ENCODE assay signal across 9 mouse cellular contexts in the genomic region with DNA sequence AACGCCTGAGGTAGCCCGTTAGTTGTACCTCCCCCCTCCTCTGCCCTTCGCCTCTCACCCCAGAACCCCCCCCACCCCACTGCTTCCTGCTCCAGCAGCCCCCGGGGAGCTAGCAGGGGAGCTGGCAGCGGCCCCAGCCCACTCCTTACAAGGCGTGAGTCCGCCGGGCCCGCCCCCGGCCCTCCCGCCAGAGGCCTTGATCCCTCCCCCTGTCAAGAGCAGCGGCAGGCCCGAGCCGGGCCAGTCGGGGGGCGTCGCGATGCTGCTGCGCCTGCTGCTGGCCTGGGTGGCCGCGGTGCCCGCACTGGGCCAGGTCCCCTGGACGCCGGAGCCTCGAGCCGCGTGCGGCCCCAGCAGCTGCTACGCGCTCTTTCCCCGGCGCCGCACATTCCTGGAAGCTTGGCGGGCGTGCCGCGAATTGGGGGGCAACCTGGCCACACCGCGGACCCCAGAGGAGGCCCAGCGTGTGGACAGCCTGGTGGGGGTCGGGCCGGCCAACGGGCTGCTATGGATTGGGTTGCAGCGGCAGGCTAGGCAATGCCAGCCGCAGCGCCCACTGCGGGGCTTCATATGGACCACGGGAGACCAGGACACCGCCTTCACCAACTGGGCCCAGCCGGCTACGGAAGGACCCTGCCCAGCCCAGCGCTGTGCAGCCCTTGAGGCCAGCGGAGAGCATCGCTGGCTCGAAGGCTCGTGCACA. TPM values are rescaled to one million over a fixed set of nuclear protein-coding genes. Genes with fewer than 3 reads are reported as not detected.
DNase-seq lines count a peak whose midpoint lies in the region; ATAC-seq and TF ChIP-seq lines count a peak whose summit lies in the region.
"Had no signal": no experiment of that assay in that cellular context is flagged by ENCODE, and none has a peak within 500 bp of the region (broad histone marks: within the 10 kb centered on the region; RNA-seq: fewer than 3 reads in every experiment).

TSS of gene Cd248 (plus strand) at position 212 of the 703 bp plus-strand sequence.

- peak within 1 kb of the TSS; percentile 28; the same call in 1 of the 2 replicates for H3K27ac ChIP-seq in left cerebral cortex, adult 2 months
- peak within 1 kb of the TSS; percentile 92 for H3K27ac ChIP-seq in embryonic facial prominence, embryonic 15.5 days (replicated peaks)
- peak within 1 kb of the TSS; percentile 14 to 79 for H3K27ac ChIP-seq in heart, embryonic 14.5 days (replicated peaks in 1 of 2; ENCODE audit: control insufficient read depth in 1 of 2, insufficient read depth in 1 of 2, low read depth in 2 of 2, low read length in 2 of 2)
- peak within 1 kb of the TSS; percentile 70 for H3K27ac ChIP-seq in kidney, postnatal 0 days
- peak within 1 kb of the TSS; percentile 9 for H3K27ac ChIP-seq in testis, adult 2 months (ENCODE audit: control insufficient read depth, insufficient read depth, low read depth, low read length)
- H3K27ac ChIP-seq: macrophage had no signal

- peak within 1 kb of the TSS; percentile 88 for H3K9ac ChIP-seq in embryonic facial prominence, embryonic 15.5 days
- peak within 1 kb of the TSS; percentile 80 for H3K9ac ChIP-seq in heart, embryonic 14.5 days (ENCODE audit: low read length)
- peak within 1 kb of the TSS; percentile 64 for H3K9ac ChIP-seq in kidney, postnatal 0 days (ENCODE audit: low read depth, low read length)

- no peak for TF ChIP-seq POLR2A in testis, adult 2 months (IDR thresholded peaks at IDR 0.05; ENCODE audit: control insufficient read depth, low read depth, low read length)

- intact Hi-C loops in left cerebral cortex, adult 2 months (cut with DNase I): no loop called here

- TF ChIP-seq CTCF in left cerebral cortex, adult 2 months (IDR thresholded peaks at IDR 0.05): no peak
- TF ChIP-seq CTCF in kidney, postnatal 0 days (IDR thresholded peaks at IDR 0.05; ENCODE audit: low read depth): no peak
- TF ChIP-seq CTCF in testis, adult 2 months (IDR thresholded peaks at IDR 0.05; ENCODE audit: control insufficient read depth, insufficient read depth, insufficient replicate concordance, low read depth, low read length): no peak

- H3K4me2 ChIP-seq in embryonic facial prominence, embryonic 15.5 days (replicated peaks): peak within 1 kb of the TSS; percentile 82
- H3K4me2 ChIP-seq in heart, embryonic 14.5 days (ENCODE audit: low read length): peak within 1 kb of the TSS; percentile 96
- H3K4me2 ChIP-seq in kidney, postnatal 0 days (ENCODE audit: low read length): peak within 1 kb of the TSS; percentile 86

- peaks cover 74% of the 10 kb centered on the region for H3K4me1 ChIP-seq in embryonic facial prominence, embryonic 15.5 days
- peaks cover 28 to 37% of the 10 kb centered on the region in 2 experiments for H3K4me1 ChIP-seq in heart, embryonic 14.5 days (ENCODE audit: control insufficient read depth in 2 of 2, insufficient read depth in 2 of 2, low read length in 2 of 2)
- H3K4me1 ChIP-seq in kidney, postnatal 0 days (replicated peaks; ENCODE audit: insufficient read depth, low read length): peaks cover 27% of the 10 kb centered on the region
- H3K4me1 ChIP-seq in testis, adult 2 months (ENCODE audit: control insufficient read depth, insufficient read depth, low read length): peaks cover 33% of the 10 kb centered on the region

- peak within 1 kb of the TSS; percentile 38 for H3K4me3 ChIP-seq in left cerebral cortex, adult 2 months
- H3K4me3 ChIP-seq in embryonic facial prominence, embryonic 15.5 days (replicated peaks): peak within 1 kb of the TSS; percentile 70
- peak within 1 kb of the TSS; percentile 54 for H3K4me3 ChIP-seq in heart, embryonic 14.5 days (ENCODE audit: control insufficient read depth in 1 of 2, insufficient read depth in 1 of 2, low read depth in 1 of 2, low read length in 2 of 2)
- peak within 1 kb of the TSS; percentile 50 for H3K4me3 ChIP-seq in kidney, postnatal 0 days (replicated peaks; ENCODE audit: low read depth, low read length)
- H3K4me3 ChIP-seq in testis, adult 2 months (ENCODE audit: control insufficient read depth, low read depth, low read length): peak within 1 kb of the TSS; percentile 52

- ATAC-seq in embryonic facial prominence, embryonic 15.5 days (ENCODE audit: insufficient number of reproducible peaks, low FRiP score, low TSS enrichment, low read depth): peak; percentile 78
- ATAC-seq in heart, embryonic 14.5 days (ENCODE audit: insufficient number of reproducible peaks, insufficient read depth, low FRiP score, low read depth): peak; percentile 77
- ATAC-seq in kidney, postnatal 0 days (replicated peaks; ENCODE audit: low FRiP score, low read depth): 0 out of 2 replicates have a peak, but pooled peaks have one; percentile 11
- ATAC-seq in megakaryocyte-erythroid progenitor cell, adult 5-6 weeks (replicated peaks; ENCODE audit: low FRiP score, low TSS enrichment, poor library complexity, severe bottlenecking): no peak

- peak in 1 of 2 experiments; percentile 26 for DNase-seq in left cerebral cortex, adult 2 months (ENCODE audit: extremely low spot score in 1 of 2, low spot score in 2 of 2)
- no peak for DNase-seq in left cerebral cortex, adult 18-20 months (ENCODE audit: low spot score in 2 of 2)
- peak; percentile 82 for DNase-seq in kidney, postnatal 0 days (ENCODE audit: low spot score)
- peak; percentile 75 to 91 for DNase-seq in lung, postnatal 4 days

- H3K27me3 ChIP-seq in embryonic facial prominence, embryonic 15.5 days: peaks cover 6% of the 10 kb centered on the region
- H3K27me3 ChIP-seq in heart, embryonic 14.5 days (ENCODE audit: control insufficient read depth, insufficient read depth, low read length): peaks cover 6% of the 10 kb centered on the region; the same call in 1 of the 2 replicates
- H3K27me3 ChIP-seq in kidney, postnatal 0 days (ENCODE audit: insufficient read depth, low read length): no peaks in the 10 kb centered on the region
- no peaks in the 10 kb centered on the region for H3K27me3 ChIP-seq in testis, adult 2 months (ENCODE audit: control insufficient read depth, insufficient read depth, low read length)

- under 1% methylated on average over 40 of the region's 56 CpGs for WGBS in embryonic facial prominence, embryonic 15.5 days
- WGBS in heart, embryonic 14.5 days: 1% methylated on average over 54 of the region's 56 CpGs
- 2% methylated on average over 53 of the region's 56 CpGs for WGBS in kidney, postnatal 0 days

- no peaks in the 10 kb centered on the region for H3K36me3 ChIP-seq in embryonic facial prominence, embryonic 15.5 days
- no peaks in the 10 kb centered on the region for H3K36me3 ChIP-seq in heart, embryonic 14.5 days (ENCODE audit: control insufficient read depth, insufficient read depth, low read length)
- no peaks in the 10 kb centered on the region for H3K36me3 ChIP-seq in kidney, postnatal 0 days (ENCODE audit: insufficient read depth, low read length)
- H3K36me3 ChIP-seq in testis, adult 2 months (ENCODE audit: control insufficient read depth, insufficient read depth, low read length): no peaks in the 10 kb centered on the region

- H3K9me3 ChIP-seq in embryonic facial prominence, embryonic 15.5 days (replicated peaks): no peaks in the 10 kb centered on the region
- H3K9me3 ChIP-seq in heart, embryonic 14.5 days (ENCODE audit: control insufficient read depth, low read length): no peaks in the 10 kb centered on the region
- H3K9me3 ChIP-seq in kidney, postnatal 0 days (replicated peaks; ENCODE audit: low read length): no peaks in the 10 kb centered on the region

RNA-seq across cellular contexts. Expression of gene Cd248, which starts in this region (rescaled TPM):
- total RNA-seq in left cerebral cortex, adult 2 months (2021): 1 to 10 TPM; 4.3 to 5.4 TPM
- total RNA-seq in left cerebral cortex, adult 18-20 months (2021): 1 to 10 TPM; 3.5 to 4.5 TPM
- 131 and 158 TPM in 2 replicates for polyA plus RNA-seq in embryonic facial prominence, embryonic 15.5 days (2015; fragmentation: Nextera tagmentation; extraction: Ambion mirVana)
- polyA plus RNA-seq in heart, embryonic 14.5 days (2014; fragmentation: Nextera tagmentation; extraction: Ambion mirVana): 15.3 and 16.8 TPM in 2 replicates
- 35.0 and 40.6 TPM in 2 replicates for polyA plus RNA-seq in kidney, postnatal 0 days (2015; fragmentation: Nextera tagmentation; extraction: Ambion mirVana)
- 2.5 and 2.9 TPM in 2 replicates for polyA plus RNA-seq in testis, adult 2 months (2012; rRNA removed)
- 3.2 and 3.3 TPM in 2 replicates for total RNA-seq in megakaryocyte-erythroid progenitor cell, adult 5-6 weeks (2014; fragmentation: Nextera tagmentation)
- total RNA-seq in megakaryocyte-erythroid progenitor cell, adult 5-6 weeks (2017): 0.27 and 4.1 TPM in 2 replicates
- polyA plus RNA-seq: macrophage had no signal

Comparison
In these comparisons a context has a peak if more than half of its experiments do, and no peak if none do; other contexts are left out.
1. DNase-seq: peak in kidney, postnatal 0 days (single experiment) and lung, postnatal 4 days (2 of 2); none in left cerebral cortex, adult 18-20 months (0 of 2).
2. H3K27ac ChIP-seq: peak in every context shown above with its lines; median percentile 92 in embryonic facial prominence, embryonic 15.5 days; 70 in kidney, postnatal 0 days; 46 in heart, embryonic 14.5 days; 28 in left cerebral cortex, adult 2 months; 9 in testis, adult 2 months.
3. Peak in every context shown above with its lines, with median percentiles within 50 percentile points of each other: H3K4me3 ChIP-seq, H3K4me2 ChIP-seq and H3K9ac ChIP-seq.